Mouse (Mus musculus): ENCODE data around the gene Prdx6b.

The Prdx6b gene

DNA sequence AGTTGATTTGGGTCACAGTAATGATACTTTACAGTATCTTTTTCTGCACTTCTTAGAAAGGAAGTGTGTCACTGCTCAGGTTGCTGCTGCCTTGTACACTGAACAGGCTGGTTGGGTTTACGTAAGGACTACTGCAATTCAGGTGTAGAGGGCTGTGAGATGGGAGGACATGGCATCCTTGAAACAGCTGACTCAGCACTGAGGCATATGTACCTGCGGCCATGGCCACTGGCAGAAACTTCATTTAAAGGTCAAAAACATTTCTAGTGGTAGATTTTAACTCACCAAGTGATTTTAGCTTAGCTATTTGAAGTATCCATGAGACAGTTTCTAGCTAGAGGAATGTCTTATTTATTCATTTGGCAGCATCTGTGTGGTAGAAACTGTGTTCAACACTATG lies 33.5 kb downstream of the Prdx6b start:
- DNase-seq (ENCODE audit: low spot score in 2 of 2), result no peak

- no peak for DNase-seq (ENCODE audit: low spot score in 2 of 2)
Observed at GRCm38 (mm10) chr2:80327272-80327671, 35.0 kb downstream of the Prdx6b start.

DNA sequence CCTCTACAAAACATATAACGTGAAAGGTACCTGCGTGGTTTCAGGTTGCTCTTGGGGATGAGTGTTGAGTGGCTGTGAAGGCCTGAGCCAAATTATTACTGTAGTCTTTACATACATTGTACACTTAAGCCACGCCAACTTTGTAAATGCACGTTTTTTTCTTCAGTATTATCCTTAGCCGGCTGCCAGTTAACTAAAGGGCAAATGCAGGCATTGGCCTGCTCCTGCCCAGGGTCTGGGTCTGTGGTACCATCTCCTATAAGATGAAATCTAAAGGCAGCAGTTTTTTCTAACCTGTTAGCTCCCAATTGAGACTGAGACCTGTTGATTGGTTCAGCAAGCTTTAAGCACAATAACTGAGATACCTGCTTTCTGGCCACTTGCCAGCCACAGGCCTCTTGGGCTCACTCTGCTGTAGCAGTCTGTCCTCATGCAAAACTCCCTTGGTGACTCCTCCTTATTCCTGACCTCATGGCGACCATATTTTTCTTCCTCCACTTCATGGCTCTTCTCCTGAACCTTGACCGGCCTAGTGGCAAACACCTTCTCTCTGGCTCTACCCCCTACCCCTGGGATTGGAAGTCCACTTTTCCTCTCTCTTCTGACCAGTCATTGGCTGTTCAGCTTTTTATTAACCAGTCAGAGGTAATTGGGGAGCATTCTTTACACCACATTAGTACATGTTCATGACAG lies 36.8 kb downstream of the Prdx6b start:
- DNase-seq (ENCODE audit: low spot score in 2 of 2), result no peak

- no peak for DNase-seq (ENCODE audit: low spot score in 2 of 2)
Observed at GRCm38 (mm10) chr2:80340537-80340936, 48.3 kb downstream of the Prdx6b start.
